Comparison of ENCODE assay signal across 8 mouse cellular contexts in genomic region chr7:4499034-4499433, GRCm38 (mm10). TPM values are rescaled to one million over a fixed set of nuclear protein-coding genes. Genes with fewer than 3 reads are reported as not detected.
DNase-seq lines count a peak whose midpoint lies in the region; ATAC-seq and TF ChIP-seq lines count a peak whose summit lies in the region.

No protein-coding gene starts in this region.

- TF ChIP-seq POLR2A in heart, adult 2 months (IDR thresholded peaks at IDR 0.05; ENCODE audit: insufficient read depth, low read depth, low read length), result no peak

- peak overlapping the region; percentile 50 for H3K9ac ChIP-seq in heart, adult 2 months (ENCODE audit: low read depth, low read length)
- H3K9ac ChIP-seq in hindbrain, embryonic 13.5 days, result peak overlapping the region; percentile 94

- H3K4me1 ChIP-seq in heart, adult 2 months (ENCODE audit: control insufficient read depth, insufficient read depth, low read length), result peaks cover 28% of the 10 kb centered on the region
- peaks cover 26% of the 10 kb centered on the region for H3K4me1 ChIP-seq in brown adipose tissue, adult 24 weeks (ENCODE audit: control insufficient read depth, insufficient read depth, insufficient read length, low read length)
- H3K4me1 ChIP-seq in hindbrain, embryonic 13.5 days (replicated peaks), result peaks cover 45% of the 10 kb centered on the region
- peaks cover 44% of the 10 kb centered on the region for H3K4me1 ChIP-seq in midbrain, embryonic 10.5 days

- H3K27ac ChIP-seq in heart, adult 2 months, result peak overlapping the region; percentile 97
- peak overlapping the region; percentile 82 for H3K27ac ChIP-seq in brown adipose tissue, adult 24 weeks (replicated peaks; ENCODE audit: low read depth, low read length)
- no peak overlapping the region for H3K27ac ChIP-seq in hindbrain, embryonic 13.5 days
- H3K27ac ChIP-seq in midbrain, embryonic 10.5 days (replicated peaks), result peak overlapping the region; percentile 52; the same call in 1 of the 2 replicates

- no peak for DNase-seq in heart, adult 2 months
- no peak for DNase-seq in heart, adult 9 months (ENCODE audit: low spot score in 2 of 2)
- DNase-seq in midbrain, embryonic 10.5 days (ENCODE audit: low spot score), result no peak
- no peak for DNase-seq in ovary, postnatal 10 days (ENCODE audit: low spot score)
- DNase-seq in spleen, adult 12 weeks (ENCODE audit: low spot score), result no peak
- no peak for DNase-seq in kidney, adult 9 months

- 44% methylated on average over 4 of the region's 4 CpGs for WGBS in heart, adult 2 months
- WGBS in hindbrain, embryonic 13.5 days, result 95% methylated on average over 4 of the region's 4 CpGs
- 91% methylated on average over 4 of the region's 4 CpGs for WGBS in midbrain, embryonic 10.5 days

- intact Hi-C loops in heart, adult 2 months (cut with DNase I), result loop anchor here (2.0 to 10.0 kb wide), 2 partner anchors 20 to 1204 kb away; no protein-coding TSS in a partner anchor

- H3K4me3 ChIP-seq in heart, adult 2 months, result peak overlapping the region; percentile 18
- peak overlapping the region; percentile 72 for H3K4me3 ChIP-seq in brown adipose tissue, adult 24 weeks (ENCODE audit: insufficient read depth, low read depth, low read length)
- H3K4me3 ChIP-seq in hindbrain, embryonic 13.5 days, result peak overlapping the region; percentile 88
- H3K4me3 ChIP-seq in midbrain, embryonic 10.5 days, result peak overlapping the region; percentile 96; the same call in 1 of the 2 replicates

- no peak for TF ChIP-seq CTCF in heart, adult 2 months (IDR thresholded peaks at IDR 0.05)

- no peak for ATAC-seq in hindbrain, embryonic 13.5 days (ENCODE audit: low FRiP score)

- peaks cover 6% of the 10 kb centered on the region for H3K36me3 ChIP-seq in heart, adult 2 months (ENCODE audit: control insufficient read depth, insufficient read depth, low read length)
- peaks cover 28% of the 10 kb centered on the region for H3K36me3 ChIP-seq in hindbrain, embryonic 13.5 days
- H3K36me3 ChIP-seq in midbrain, embryonic 10.5 days, result peaks cover 39% of the 10 kb centered on the region

- no peak for TF ChIP-seq EP300 in heart, adult 2 months (IDR thresholded peaks at IDR 0.05; ENCODE audit: insufficient read depth, low read depth, low read length)

- H3K79me2 ChIP-seq in heart, adult 2 months (replicated peaks; ENCODE audit: control insufficient read depth, insufficient read depth, low read length), result peaks cover 7% of the 10 kb centered on the region

- no peaks in the 10 kb centered on the region for H3K27me3 ChIP-seq in heart, adult 2 months (ENCODE audit: control insufficient read depth, insufficient read depth, low read length)
- no peaks in the 10 kb centered on the region for H3K27me3 ChIP-seq in hindbrain, embryonic 13.5 days
- H3K27me3 ChIP-seq in midbrain, embryonic 10.5 days (ENCODE audit: low read depth, poor library complexity, severe bottlenecking), result no peaks in the 10 kb centered on the region

- peak overlapping the region; percentile 89 for H3K4me2 ChIP-seq in hindbrain, embryonic 13.5 days

- no peaks in the 10 kb centered on the region for H3K9me3 ChIP-seq in hindbrain, embryonic 13.5 days
- H3K9me3 ChIP-seq in midbrain, embryonic 10.5 days (replicated peaks), result no peaks in the 10 kb centered on the region

RNA-seq across cellular contexts. Expression of gene Ppp1r12c, which starts 2.4 kb away (rescaled TPM):
- 10 to 100 TPM; 62.4 to 67.1 TPM for total RNA-seq in heart, adult 2 months (2021)
- 47.0 and 53.2 TPM in 2 replicates for polyA plus RNA-seq in heart, adult 2 months (2012; rRNA removed)
- polyA plus RNA-seq in brown adipose tissue, adult 24 weeks (2012; ENCODE audit: insufficient read depth, insufficient read length, missing spikeins), result 32.9 and 42.2 TPM in 2 replicates
- polyA plus RNA-seq in hindbrain, embryonic 13.5 days (2015; fragmentation: Nextera tagmentation; extraction: Ambion mirVana), result 39.6 and 49.7 TPM in 2 replicates
- polyA plus RNA-seq in midbrain, embryonic 10.5 days (2016; fragmentation: Nextera tagmentation; extraction: Ambion mirVana), result 33.5 and 40.4 TPM in 2 replicates

RNA-seq across cellular contexts. Expression of gene Tnnt1, which starts 17.1 kb away (rescaled TPM):
- 10 to 100 TPM; 15.6 to 19.7 TPM for total RNA-seq in heart, adult 2 months (2021)
- polyA plus RNA-seq in heart, adult 2 months (2012; rRNA removed), result 9.2 and 12.1 TPM in 2 replicates
- polyA plus RNA-seq in brown adipose tissue, adult 24 weeks (2012; ENCODE audit: insufficient read depth, insufficient read length, missing spikeins), result 25.6 and 40.1 TPM in 2 replicates
- 7.4 and 7.5 TPM in 2 replicates for polyA plus RNA-seq in hindbrain, embryonic 13.5 days (2015; fragmentation: Nextera tagmentation; extraction: Ambion mirVana)
- polyA plus RNA-seq in midbrain, embryonic 10.5 days (2016; fragmentation: Nextera tagmentation; extraction: Ambion mirVana), result 4.7 and 6.0 TPM in 2 replicates

RNA-seq across cellular contexts. Expression of gene Tnni3, which starts 25.0 kb away (rescaled TPM):
- over 10,000 TPM in 1 of 2 experiments, 1,000 to 10,000 TPM in 1; 9,834 to 11,008 TPM for total RNA-seq in heart, adult 2 months (2021)
- polyA plus RNA-seq in heart, adult 2 months (2012; rRNA removed), result 13,898 and 21,553 TPM in 2 replicates
- polyA plus RNA-seq in brown adipose tissue, adult 24 weeks (2012; ENCODE audit: insufficient read depth, insufficient read length, missing spikeins), result not detected in 2 replicates
- polyA plus RNA-seq in hindbrain, embryonic 13.5 days (2015; fragmentation: Nextera tagmentation; extraction: Ambion mirVana), result 3.8 and 3.9 TPM in 2 replicates
- 2.0 and 2.3 TPM in 2 replicates for polyA plus RNA-seq in midbrain, embryonic 10.5 days (2016; fragmentation: Nextera tagmentation; extraction: Ambion mirVana)

RNA-seq across cellular contexts. Expression of gene Dnaaf3, which starts 33.2 kb away (rescaled TPM):
- 1 to 10 TPM; 2.3 to 2.7 TPM for total RNA-seq in heart, adult 2 months (2021)
- polyA plus RNA-seq in heart, adult 2 months (2012; rRNA removed), result 12.4 and 13.2 TPM in 2 replicates
- not detected in 2 replicates for polyA plus RNA-seq in brown adipose tissue, adult 24 weeks (2012; ENCODE audit: insufficient read depth, insufficient read length, missing spikeins)
- polyA plus RNA-seq in hindbrain, embryonic 13.5 days (2015; fragmentation: Nextera tagmentation; extraction: Ambion mirVana), result 2.0 and 2.8 TPM in 2 replicates
- polyA plus RNA-seq in midbrain, embryonic 10.5 days (2016; fragmentation: Nextera tagmentation; extraction: Ambion mirVana), result 1.8 and 2.2 TPM in 2 replicates

RNA-seq across cellular contexts. Expression of gene Eps8l1, which starts 38.6 kb away (rescaled TPM):
- total RNA-seq in heart, adult 2 months (2021), result 1 to 10 TPM; 3.3 to 3.5 TPM
- 0.74 and 0.82 TPM in 2 replicates for polyA plus RNA-seq in heart, adult 2 months (2012; rRNA removed)
- polyA plus RNA-seq in brown adipose tissue, adult 24 weeks (2012; ENCODE audit: insufficient read depth, insufficient read length, missing spikeins), result 2.2 and 2.3 TPM in 2 replicates
- 9.3 and 10.6 TPM in 2 replicates for polyA plus RNA-seq in hindbrain, embryonic 13.5 days (2015; fragmentation: Nextera tagmentation; extraction: Ambion mirVana)
- 2.9 and 3.4 TPM in 2 replicates for polyA plus RNA-seq in midbrain, embryonic 10.5 days (2016; fragmentation: Nextera tagmentation; extraction: Ambion mirVana)

Comparison
In these comparisons a context has a peak if more than half of its experiments do, and no peak if none do; other contexts are left out.
1. H3K4me3 ChIP-seq: peak in every context shown above with its lines; median percentile 96 in midbrain, embryonic 10.5 days; 88 in hindbrain, embryonic 13.5 days; 72 in brown adipose tissue, adult 24 weeks; 18 in heart, adult 2 months.
2. RNA of gene Tnni3, which starts 25.0 kb away (polyA plus RNA-seq): 13,898 to 21,553 TPM in heart, adult 2 months; 3.8 to 3.9 TPM in hindbrain, embryonic 13.5 days, 2.0 to 2.3 TPM in midbrain, embryonic 10.5 days and not detected in brown adipose tissue, adult 24 weeks; every median in the first group is over 1,000 times any median in the second.